Mouse (Mus musculus) kidney, adult 2 months (tissue): ENCODE results near the gene Svep1. TPM values are rescaled to one million over a fixed set of nuclear protein-coding genes. Genes with fewer than 3 reads are reported as not detected.

Experiments used
- DNase-seq: peaks from one replicate; pipeline ENCODE4 v3.0.0; 2021
- H3K27ac ChIP-seq: fragments of 200-500 bp; 2 replicates; pipeline ENCODE4 v1.5.1; 2012; ENCODE audit warnings: low read depth, low read length, control low read depth, inconsistent platforms; ENCODE audit not compliant: insufficient read depth
- H3K27me3 ChIP-seq: fragments of 200-500 bp; replicated peaks from 2 replicates; pipeline ENCODE4 v1.6.1; 2012; ENCODE audit warnings: mild to moderate bottlenecking, moderate library complexity, low read length, inconsistent platforms; ENCODE audit not compliant: control insufficient read depth, insufficient read depth
- H3K36me3 ChIP-seq: fragments of 200-500 bp; 2 replicates; pipeline ENCODE4 v1.6.1; 2012; ENCODE audit warnings: mild to moderate bottlenecking, moderate library complexity, low read length, inconsistent platforms; ENCODE audit not compliant: control insufficient read depth, insufficient read depth
- H3K4me1 ChIP-seq: fragments of 200-500 bp; 2 replicates; pipeline ENCODE4 v1.6.1; 2011; ENCODE audit warnings: low read length; ENCODE audit not compliant: control insufficient read depth, insufficient read depth
- H3K4me3 ChIP-seq: fragments of 200-500 bp; 2 replicates; pipeline ENCODE4 v1.5.1; 2011; ENCODE audit warnings: mild to moderate bottlenecking, low read depth, low read length, control low read depth; ENCODE audit not compliant: insufficient read depth
- CTCF ChIP-seq: fragments of 200-500 bp; conservative IDR thresholded peaks from 2 replicates; pipeline ENCODE4 v1.5.1; 2011; ENCODE audit warnings: low read depth, mild to moderate bottlenecking, control low read depth, low read length, moderate library complexity, mixed read lengths; ENCODE audit not compliant: insufficient read depth, insufficient read length
- POLR2A ChIP-seq: fragments of 200-500 bp; IDR thresholded peaks from one replicate; pipeline ENCODE4 v1.6.1; 2011; ENCODE audit warnings: low read depth, low read length, control low read depth
- WGBS: fragments of 180-500 bp; shearing (Covaris S2); methylation state at CpG from one replicate; pipeline ENCODE4 v1.1.7; 2018; 5-methylcytosine and 5-hydroxymethylcytosine counted together
- polyA plus RNA-seq: library from polyadenylated mRNA; depleted of rRNA; stranded (reverse); fragments of >200 nt; gene quantifications from 2 replicates; pipeline ENCODE4 v1.2.3, GENCODE M21; 2012; rRNA removed

Gene Svep1
- polyA plus RNA-seq, 1 experiment, result 8.9 TPM

DNA sequence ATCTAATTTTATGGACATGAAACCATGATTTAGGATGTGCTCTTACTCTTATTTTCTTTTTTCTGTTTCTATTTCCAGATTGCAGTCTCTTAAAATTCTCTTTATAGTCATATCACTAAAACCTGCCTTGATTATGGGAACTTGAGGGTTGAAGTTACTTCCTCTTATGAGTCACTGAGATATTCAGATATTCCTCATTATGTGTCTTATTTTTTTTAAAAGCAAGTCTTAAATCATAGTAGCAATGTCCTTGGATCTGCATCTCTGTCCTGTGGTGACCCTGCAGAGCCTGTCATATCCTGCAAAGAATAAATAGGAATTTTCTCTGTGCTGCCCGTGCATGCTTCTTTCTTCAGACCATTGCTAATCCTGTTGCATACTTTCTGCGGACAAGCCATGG is 166.6 kb downstream of the Svep1 start:
- H3K27ac ChIP-seq, result no peak overlapping the region
- H3K4me1 ChIP-seq, result peaks cover 9% of the 10 kb centered on the region; the same call in 1 of the 2 replicates
- no peaks in the 10 kb centered on the region for H3K27me3 ChIP-seq
- TF ChIP-seq POLR2A (no peak), CTCF (no peak)
- no peak for DNase-seq
- WGBS, result 71% methylated on average over 2 of the region's 2 CpGs
- H3K4me3 ChIP-seq, result no peak overlapping the region
- H3K36me3 ChIP-seq, result no peaks in the 10 kb centered on the region

DNA sequence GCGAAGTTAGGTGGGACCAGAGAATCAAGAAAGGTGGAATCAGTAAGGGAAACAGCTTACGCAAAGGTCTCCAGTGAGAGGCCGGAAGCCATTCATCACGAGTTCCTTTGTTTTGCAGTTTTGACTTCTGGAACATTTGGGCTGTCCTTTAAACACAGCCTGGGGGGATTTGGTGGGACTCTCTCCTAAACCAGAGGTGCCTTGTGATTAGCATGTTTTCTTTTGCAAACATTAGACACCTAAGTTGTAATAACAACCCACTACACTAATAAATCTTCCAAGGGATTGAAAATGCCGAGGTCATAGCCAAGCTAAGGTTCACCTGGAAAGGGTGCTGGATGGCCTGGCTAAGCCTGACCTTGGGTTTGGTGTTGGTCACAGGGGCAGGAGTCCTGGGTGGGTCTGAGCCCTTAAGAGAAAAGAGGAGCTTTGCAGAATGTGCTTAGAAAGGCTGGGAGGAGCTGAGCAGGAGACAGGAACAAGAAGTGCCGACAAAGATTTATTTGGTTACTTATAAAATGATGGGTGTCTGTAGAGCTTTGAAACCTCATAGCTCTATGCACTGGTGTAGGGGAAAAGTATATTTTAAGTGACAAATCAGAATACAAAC is 169.5 kb downstream of the Svep1 start:
- peak; percentile 54 for DNase-seq
- Histone ChIP-seq H3K36me3 (no peaks in the 10 kb centered on the region), H3K27me3 (no peaks in the 10 kb centered on the region), H3K4me1 (peaks cover 9% of the 10 kb centered on the region; the same call in 1 of the 2 replicates), H3K27ac (no peak overlapping the region), H3K4me3 (no peak overlapping the region)
- TF ChIP-seq POLR2A (no peak), CTCF (no peak)
- 61% methylated on average over 6 of the region's 6 CpGs for WGBS

DNA sequence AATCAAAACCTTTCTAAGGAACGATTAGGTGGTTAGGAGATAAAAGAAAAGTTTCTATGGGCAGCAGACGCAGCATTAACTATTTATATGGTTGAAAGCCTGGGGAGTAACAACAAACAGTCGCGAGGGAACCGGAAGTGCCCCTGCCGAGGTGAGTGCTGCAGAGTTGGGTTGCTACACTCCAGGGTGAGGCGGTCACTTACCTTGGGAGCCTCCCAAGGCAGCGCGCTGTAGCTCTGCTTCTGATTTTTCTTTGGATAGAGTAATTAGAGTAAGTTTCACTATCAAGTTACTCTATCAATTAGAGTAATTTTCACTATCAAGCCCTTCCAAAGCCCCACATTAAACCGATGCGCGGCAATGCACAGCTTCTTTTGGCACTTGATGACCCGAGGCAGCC is 172.0 kb downstream of the Svep1 start:
- WGBS, result 23% methylated on average over 13 of the region's 13 CpGs
- H3K4me1 ChIP-seq, result peaks cover 9% of the 10 kb centered on the region; the same call in 1 of the 2 replicates
- H3K27me3 ChIP-seq, result no peaks in the 10 kb centered on the region
- no peak for DNase-seq
- no peak overlapping the region for H3K27ac ChIP-seq
- TF ChIP-seq CTCF, result no peak
- H3K36me3 ChIP-seq, result no peaks in the 10 kb centered on the region
- peak overlapping the region; percentile 40 for H3K4me3 ChIP-seq

DNA sequence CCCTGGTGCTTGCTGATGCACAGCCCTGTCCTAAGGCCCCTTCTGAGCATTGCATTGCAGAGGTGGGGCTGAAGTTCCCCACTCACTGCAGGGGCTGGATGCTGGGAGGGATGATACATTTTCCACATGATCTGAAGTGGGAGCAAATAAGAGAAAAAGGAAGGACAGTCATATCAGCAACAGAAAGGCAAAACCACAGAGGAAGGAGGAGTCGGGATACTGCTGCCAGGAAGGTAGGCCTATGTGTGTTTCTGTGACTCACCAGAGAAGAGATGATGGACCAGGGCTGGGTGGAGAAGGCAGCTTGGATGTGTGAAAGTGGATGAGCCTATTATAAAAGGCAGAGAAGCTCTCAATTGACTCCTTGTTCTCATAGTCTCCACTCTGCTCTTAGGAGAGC is 173.9 kb downstream of the Svep1 start:
- DNase-seq, result no peak
- H3K36me3 ChIP-seq, result no peaks in the 10 kb centered on the region
- WGBS, result 92% methylated on average over 1 of the region's 1 CpGs
- no peak overlapping the region for H3K4me3 ChIP-seq
- TF ChIP-seq POLR2A, result no peak
- TF ChIP-seq CTCF, result no peak
- H3K4me1 ChIP-seq, result peaks cover 4% of the 10 kb centered on the region; the same call in 1 of the 2 replicates
- no peaks in the 10 kb centered on the region for H3K27me3 ChIP-seq
- H3K27ac ChIP-seq, result no peak overlapping the region

DNA sequence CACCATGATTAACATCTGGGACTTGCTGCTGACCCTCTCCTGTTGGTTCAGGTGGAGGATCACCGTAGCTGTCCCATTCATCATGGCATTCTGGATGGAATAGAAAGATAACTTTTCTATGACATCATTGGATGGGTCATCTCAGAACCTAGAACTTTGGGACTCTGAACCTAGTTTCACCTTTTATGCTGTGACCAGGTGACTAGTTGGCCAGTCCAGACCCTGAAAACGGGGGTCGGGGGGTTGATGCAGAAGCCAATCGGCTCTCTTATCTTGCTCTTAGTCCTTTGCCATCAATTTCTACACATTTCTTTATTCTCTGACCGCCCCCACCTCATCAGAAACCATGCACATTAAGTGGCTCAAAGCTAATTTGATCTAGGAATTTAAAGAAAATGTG is 197.6 kb downstream of the Svep1 start, which contains the start of gene Txndc8:
Gene Txndc8, minus strand, starts transcription at position 101 of the 400 bp plus-strand sequence.
- no peak for DNase-seq
- Histone ChIP-seq H3K4me3 (no peak within 1 kb of the TSS), H3K36me3 (no peaks in the 10 kb centered on the region), H3K27ac (no peak within 1 kb of the TSS), H3K27me3 (no peaks in the 10 kb centered on the region), H3K4me1 (no peaks in the 10 kb centered on the region)
- TF ChIP-seq CTCF (no peak), POLR2A (no peak)
- WGBS, result 97% methylated on average over 5 of the region's 5 CpGs

GRCm38 (mm10) chr4:58003501-58003900 is 203.2 kb downstream of the Svep1 start:
- no peak for TF ChIP-seq CTCF
- no peak for TF ChIP-seq POLR2A
- Histone ChIP-seq H3K4me3 (no peak overlapping the region), H3K36me3 (no peaks in the 10 kb centered on the region), H3K4me1 (no peaks in the 10 kb centered on the region), H3K27ac (no peak overlapping the region), H3K27me3 (no peaks in the 10 kb centered on the region)
- peak; percentile 13 for DNase-seq
- 64% methylated on average over 3 of the region's 3 CpGs for WGBS

Other genes with a start within 250 kb of the Svep1 start
- not detected in 2 replicates for gene Txndc8, start 197.7 kb downstream of the Svep1 start, polyA plus RNA-seq
- gene Musk, start 79.1 kb upstream of the Svep1 start, polyA plus RNA-seq, result 0.26 and 0.38 TPM in 2 replicates